Mouse (Mus musculus) adrenal gland, adult (tissue): ENCODE measurements at regions not wholly inside any gene's neighbourhood (a gene's known extent, or its start where the extent isn't known, plus 50 kb on each side); places are given as distances from the start of the nearest gene placed in this dataset.

ENCODE experiments used
- DNase-seq, 2 experiments: peaks; one replicate each; pipeline ENCODE4 v3.0.0; 2022 to 2023; ENCODE audit warnings: low spot score in 1 of 2; ENCODE audit not compliant: inconsistent age in 2 of 2

DNA sequence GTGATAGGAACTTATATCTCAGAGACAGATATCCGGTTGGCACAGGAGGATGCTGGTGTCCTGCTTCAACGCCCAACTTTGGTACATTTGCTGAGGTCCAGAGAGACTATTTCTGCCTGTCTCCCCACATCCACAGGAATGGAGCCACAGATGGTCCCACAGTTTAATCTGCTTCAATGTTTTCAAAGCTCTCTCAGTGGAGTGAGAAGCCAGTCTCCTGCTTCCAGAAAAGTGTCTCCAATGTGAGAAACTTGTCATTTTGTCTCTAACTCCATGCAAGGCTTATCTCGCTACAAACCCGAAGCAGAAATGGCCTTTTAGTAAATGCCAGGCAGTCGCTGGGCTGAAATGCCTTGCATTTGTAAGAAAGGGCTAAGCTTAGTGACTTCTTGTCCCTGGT lies 86.9 kb upstream of the Frmd4a start:
- no peak for DNase-seq

GRCm38 (mm10) chr2:3940786-3941185 lies 76.7 kb upstream of the Frmd4a start:
- peak; percentile 57 to 84 for DNase-seq

DNA sequence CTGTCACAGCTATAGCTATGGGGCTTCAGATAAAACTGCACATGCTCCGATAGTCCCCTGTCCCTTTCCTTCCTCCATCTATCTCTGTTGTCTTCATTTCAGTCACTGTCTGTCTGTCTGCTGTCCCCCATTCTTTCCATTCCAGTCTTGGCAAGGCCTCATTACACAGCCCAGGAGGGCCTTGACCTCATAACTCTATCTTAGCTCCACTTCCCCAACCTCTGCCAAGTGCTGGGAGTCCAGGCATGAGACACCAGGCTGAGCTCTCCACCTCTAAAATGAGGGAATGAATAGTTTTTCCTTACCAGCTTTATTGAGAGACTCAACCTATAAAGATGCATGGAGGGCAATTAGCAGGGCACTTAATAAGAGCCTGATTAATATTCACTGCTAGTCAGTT lies 76.0 kb upstream of the Frmd4a start:
- DNase-seq = peak; percentile 71 to 83

- no peak for DNase-seq
Measured at GRCm38 (mm10) chr2:3947432-3947831, 70.1 kb upstream of the Frmd4a start.

GRCm38 (mm10) chr2:3948331-3948730 lies 69.2 kb upstream of the Frmd4a start:
- DNase-seq = no peak

GRCm38 (mm10) chr2:3957491-3957890 lies 60.0 kb upstream of the Frmd4a start:
- DNase-seq = no peak

- DNase-seq = peak; percentile 67 to 78
Measured at GRCm38 (mm10) chr2:3958065-3958641, 59.4 kb upstream of the Frmd4a start.

DNA sequence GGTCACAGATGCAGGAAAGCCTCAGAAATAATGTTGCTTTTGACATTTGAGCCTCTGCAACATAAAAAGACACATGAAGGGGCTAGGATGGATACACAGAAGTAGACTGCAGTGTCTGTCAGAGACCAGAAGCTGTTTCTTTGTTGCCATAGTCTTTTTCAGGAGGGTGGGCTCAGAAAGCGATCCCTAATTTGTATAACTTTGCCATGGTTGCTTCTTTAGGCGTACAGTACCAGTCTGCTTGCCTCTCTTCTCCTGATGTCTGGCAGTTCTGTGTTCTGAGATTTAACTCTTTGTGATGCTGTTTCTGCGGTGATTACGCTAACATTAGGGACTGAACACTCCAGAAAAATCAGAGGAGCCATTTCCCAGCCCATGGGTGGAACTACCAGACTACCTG lies 58.8 kb upstream of the Frmd4a start:
- no peak for DNase-seq

GRCm38 (mm10) chr2:3959181-3959580 lies 58.3 kb upstream of the Frmd4a start:
- no peak for DNase-seq

DNA sequence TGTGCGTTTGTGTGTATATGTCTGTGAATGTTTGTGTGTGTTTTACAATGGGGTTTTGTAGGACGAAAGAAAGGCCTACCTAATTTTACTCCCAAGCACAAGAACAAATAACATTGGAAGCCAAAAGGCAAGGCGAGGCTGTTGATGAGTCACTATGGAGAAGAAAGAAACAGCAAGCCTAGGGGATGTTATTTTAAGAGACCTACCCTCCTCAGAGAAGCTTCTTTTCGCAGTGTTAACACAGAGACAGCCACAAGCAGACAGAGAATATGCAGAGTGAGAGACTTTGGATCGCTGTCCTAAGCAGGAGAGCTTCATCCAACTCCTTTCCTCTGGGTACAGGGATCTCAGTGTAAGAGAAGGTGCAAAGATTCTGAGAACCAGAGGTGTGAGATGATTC lies 57.3 kb upstream of the Frmd4a start:
- no peak for DNase-seq

GRCm38 (mm10) chr2:3964351-3964750 lies 53.2 kb upstream of the Frmd4a start:
- DNase-seq = no peak
